Mouse (Mus musculus) forebrain, postnatal 0 days (tissue): ENCODE data around the gene Nxph4. TPM values are rescaled to one million over a fixed set of nuclear protein-coding genes. Genes with fewer than 3 reads are reported as not detected.

ENCODE experiments used
- ATAC-seq: fragments of 200-750 bp; cut with Nextera tagmentation; 2 replicates; pipeline ENCODE4 v1.8.0; 2017; ENCODE audit warnings: mild to moderate bottlenecking, moderate library complexity
- DNase-seq: peaks from one replicate; pipeline ENCODE4 v3.0.0-alpha.2; 2015
- H3K27ac ChIP-seq: fragments of 300-500 bp; sonication (generic); 2 replicates; pipeline ENCODE4 v1.5.1; 2014; ENCODE audit warnings: low read depth, mild to moderate bottlenecking, antibody characterized with exemption, low read length, moderate library complexity, mixed read lengths
- H3K27me3 ChIP-seq: fragments of 300-500 bp; sonication (generic); 2 replicates; pipeline ENCODE4 v1.6.1; 2014; ENCODE audit warnings: mild to moderate bottlenecking, low read length, mixed read lengths; ENCODE audit not compliant: insufficient read depth
- H3K36me3 ChIP-seq: fragments of 300-500 bp; sonication (generic); 2 replicates; pipeline ENCODE4 v1.6.1; 2014; ENCODE audit warnings: mild to moderate bottlenecking, moderate library complexity; ENCODE audit not compliant: insufficient read depth
- H3K4me1 ChIP-seq: fragments of 300-500 bp; sonication (generic); 2 replicates; pipeline ENCODE4 v1.6.1; 2014; ENCODE audit warnings: antibody characterized with exemption; ENCODE audit not compliant: insufficient read depth
- H3K4me2 ChIP-seq: fragments of 300-500 bp; sonication (generic); 2 replicates; pipeline ENCODE4 v1.6.1; 2014; ENCODE audit warnings: low read depth, mild to moderate bottlenecking, moderate library complexity
- H3K4me3 ChIP-seq: fragments of 300-500 bp; sonication (generic); 2 replicates; pipeline ENCODE4 v1.5.1; 2014; ENCODE audit warnings: low read depth, low read length, mixed read lengths
- H3K9ac ChIP-seq: fragments of 300-500 bp; sonication (generic); 2 replicates; pipeline ENCODE4 v1.6.1; 2014; ENCODE audit warnings: mild to moderate bottlenecking
- H3K9me3 ChIP-seq: fragments of 300-500 bp; sonication (generic); 2 replicates; pipeline ENCODE4 v1.6.1; 2016; ENCODE audit warnings: low read length
- CTCF ChIP-seq: sonication (generic); IDR thresholded peaks from 2 replicates; pipeline ENCODE4 v1.5.1; 2016; ENCODE audit warnings: antibody characterized with exemption, control low read depth, low read depth
- WGBS: fragments of 180-500 bp; shearing (Covaris S2); extraction: QIAGEN DNeasy Blood & Tissue Kit; methylation state at CpG from one replicate; pipeline ENCODE4 v1.1.7; 2014; 5-methylcytosine and 5-hydroxymethylcytosine counted together
- polyA plus RNA-seq: library from polyadenylated mRNA; unstranded; fragments of >200 nt; fragmentation: Nextera tagmentation; extraction: Ambion mirVana; gene quantifications from 2 replicates; pipeline ENCODE4 v1.2.1, GENCODE M21; 2015
- total RNA-seq: library from RNA; depleted of rRNA; stranded (reverse); fragments of >200 nt; gene quantifications from 2 replicates; pipeline ENCODE4 v1.2.3, GENCODE M21; 2014

Nxph4 gene
- total and polyA plus RNA-seq, 2 experiments from 2014 or later = 2.1 to 22.6 TPM

- H3K4me2 ChIP-seq = no peak overlapping the region
- ATAC-seq (no peak), DNase-seq (no peak)
- TF ChIP-seq CTCF = no peak
- H3K4me3 ChIP-seq = no peak overlapping the region
- H3K36me3 ChIP-seq = peaks cover 88% of the 10 kb centered on the region
- H3K27ac ChIP-seq = no peak overlapping the region
- no peaks in the 10 kb centered on the region for H3K27me3 ChIP-seq
- H3K9me3 ChIP-seq = no peaks in the 10 kb centered on the region
- H3K9ac ChIP-seq = no peak overlapping the region
- no peaks in the 10 kb centered on the region for H3K4me1 ChIP-seq
- WGBS = 98% methylated on average over 5 of the region's 5 CpGs
Measured at GRCm38 (mm10) chr10:127572281-127572680, 37.9 kb upstream of the Nxph4 start.

DNA sequence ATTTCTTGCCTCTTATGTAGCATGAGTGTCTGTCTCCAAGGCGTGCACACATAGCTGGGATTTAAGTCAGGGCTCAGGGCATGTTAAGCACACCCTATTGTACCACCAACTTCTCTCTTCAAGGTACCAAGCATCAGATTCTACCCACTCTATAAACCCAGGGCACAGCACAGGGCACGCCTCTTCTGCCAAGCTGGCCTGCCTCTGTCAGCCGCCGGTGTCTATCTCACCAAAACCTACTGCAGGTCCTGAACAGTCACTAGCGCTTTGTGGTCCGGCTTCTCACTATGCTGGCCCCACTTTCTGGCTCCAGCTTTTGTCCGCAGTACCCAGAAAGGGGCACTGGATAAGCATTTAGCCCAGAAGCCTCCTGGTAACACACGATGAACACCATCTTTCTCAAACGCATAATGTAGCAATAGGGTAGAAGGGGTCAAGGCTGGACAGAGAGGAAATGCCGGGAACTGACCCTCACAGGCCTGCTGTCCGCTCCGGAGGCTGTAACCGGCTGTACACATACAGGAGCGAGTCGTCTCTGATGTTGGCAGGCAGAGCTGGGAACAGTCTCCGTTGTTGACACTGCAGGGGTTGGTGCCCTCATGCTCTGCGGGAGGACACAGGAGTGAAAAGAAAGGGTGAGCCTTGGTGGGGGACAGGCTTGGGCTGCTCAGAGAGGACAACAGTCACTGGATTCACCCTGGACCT lies 36.7 kb upstream of the Nxph4 start:
- Histone ChIP-seq H3K27ac (no peak overlapping the region), H3K4me1 (no peaks in the 10 kb centered on the region), H3K27me3 (no peaks in the 10 kb centered on the region), H3K4me3 (no peak overlapping the region), H3K36me3 (peaks cover 88% of the 10 kb centered on the region), H3K4me2 (no peak overlapping the region), H3K9me3 (no peaks in the 10 kb centered on the region), H3K9ac (no peak overlapping the region)
- no peak for TF ChIP-seq CTCF
- DNase-seq (no peak), ATAC-seq (no peak)
- 92% methylated on average over 17 of the region's 17 CpGs for WGBS

- 84% methylated on average over 6 of the region's 6 CpGs for WGBS
- ATAC-seq = no peak
Measured at GRCm38 (mm10) chr10:127570384-127570783, 36.0 kb upstream of the Nxph4 start.

GRCm38 (mm10) chr10:127569450-127569849 lies 35.1 kb upstream of the Nxph4 start:
- Histone ChIP-seq H3K27ac (no peak overlapping the region), H3K36me3 (peaks cover 78% of the 10 kb centered on the region), H3K9ac (no peak overlapping the region), H3K4me1 (no peaks in the 10 kb centered on the region), H3K27me3 (no peaks in the 10 kb centered on the region), H3K9me3 (no peaks in the 10 kb centered on the region), H3K4me3 (no peak overlapping the region), H3K4me2 (no peak overlapping the region)
- 35% methylated on average over 3 of the region's 3 CpGs for WGBS
- TF ChIP-seq CTCF = peak; percentile 87
- ATAC-seq (peak; percentile 74), DNase-seq (peak; percentile 88)

More at GRCm38 (mm10) chr10:127570384-127570783, 36.0 kb upstream of the Nxph4 start:
- no peak overlapping the region for H3K4me3 ChIP-seq
- no peak overlapping the region for H3K9ac ChIP-seq
- peaks cover 85% of the 10 kb centered on the region for H3K36me3 ChIP-seq
- H3K4me2 ChIP-seq = no peak overlapping the region
- H3K27me3 ChIP-seq = no peaks in the 10 kb centered on the region
- H3K27ac ChIP-seq = no peak overlapping the region
- H3K4me1 ChIP-seq = no peaks in the 10 kb centered on the region
- no peak for DNase-seq
- TF ChIP-seq CTCF = no peak
- no peaks in the 10 kb centered on the region for H3K9me3 ChIP-seq

DNA sequence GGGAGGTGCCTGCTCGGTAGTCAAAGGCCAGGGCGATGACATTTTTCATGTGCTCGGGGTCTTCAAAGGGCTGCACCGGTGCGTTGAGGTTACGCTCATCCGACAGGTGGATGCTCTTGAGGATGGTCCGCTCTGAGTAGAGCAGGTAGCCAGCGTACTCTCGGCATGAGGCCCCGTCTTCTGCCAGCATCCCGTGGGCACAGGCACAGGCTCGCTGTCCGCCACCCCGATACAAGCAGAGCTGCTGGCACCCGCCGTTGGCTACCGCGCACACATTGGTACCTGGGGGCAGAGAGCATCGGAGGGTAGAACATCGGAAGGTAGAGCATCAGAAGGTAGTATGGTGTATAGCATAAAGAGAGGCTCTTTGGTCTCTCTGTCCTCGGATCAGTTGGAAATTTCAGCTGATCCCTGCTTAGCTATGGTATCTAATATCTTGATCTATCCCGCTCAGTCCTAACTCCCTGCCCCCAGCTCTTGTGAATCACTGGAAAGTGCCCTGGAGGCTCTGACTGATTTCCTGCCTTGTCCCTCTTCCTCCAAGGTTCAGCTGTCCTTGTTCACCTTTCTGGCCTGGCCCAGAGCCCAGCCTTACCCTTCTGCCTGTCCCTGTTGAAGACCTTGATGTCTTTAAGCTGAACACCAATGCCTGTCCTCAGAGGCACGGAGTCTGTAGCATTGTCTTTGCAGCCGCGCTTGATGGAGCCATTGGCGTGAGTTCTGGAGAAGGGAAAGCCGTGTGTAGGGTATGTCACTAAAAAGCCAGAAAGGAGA lies 32.4 kb upstream of the Nxph4 start:
- 96% methylated on average over 28 of the region's 28 CpGs for WGBS
- Histone ChIP-seq H3K9ac (no peak overlapping the region), H3K27me3 (no peaks in the 10 kb centered on the region), H3K4me3 (no peak overlapping the region), H3K36me3 (peaks cover 78% of the 10 kb centered on the region), H3K4me1 (no peaks in the 10 kb centered on the region), H3K27ac (no peak overlapping the region), H3K4me2 (no peak overlapping the region), H3K9me3 (no peaks in the 10 kb centered on the region)
- TF ChIP-seq CTCF = no peak
- DNase-seq (no peak), ATAC-seq (no peak)

DNA sequence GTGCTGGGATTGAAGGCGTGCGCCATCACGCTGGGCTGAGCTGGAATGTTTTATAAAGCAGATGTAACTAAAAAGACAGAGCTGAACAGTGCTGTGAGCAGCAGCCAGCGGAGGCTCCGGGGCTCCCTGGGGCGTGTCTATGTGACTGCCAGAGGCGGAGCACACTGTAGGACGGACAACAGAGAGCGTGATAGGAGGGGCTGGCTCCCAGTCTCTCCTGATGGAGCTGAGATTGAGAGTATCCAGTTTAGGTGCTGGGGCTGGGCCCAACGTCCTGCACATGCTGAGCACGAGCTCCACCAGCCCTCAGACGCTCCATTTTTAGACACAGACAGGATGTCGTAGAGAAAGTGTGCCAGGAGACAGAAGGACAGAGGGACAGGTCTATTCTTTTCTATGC lies 29.9 kb upstream of the Nxph4 start:
- H3K36me3 ChIP-seq = peaks cover 85% of the 10 kb centered on the region
- DNase-seq (no peak), ATAC-seq (peak; percentile 30; the same call in 1 of the 2 replicates)
- H3K27ac ChIP-seq = no peak overlapping the region
- H3K9me3 ChIP-seq = no peaks in the 10 kb centered on the region
- no peak overlapping the region for H3K9ac ChIP-seq
- no peak overlapping the region for H3K4me2 ChIP-seq
- H3K27me3 ChIP-seq = no peaks in the 10 kb centered on the region
- no peak overlapping the region for H3K4me3 ChIP-seq
- no peak for TF ChIP-seq CTCF
- H3K4me1 ChIP-seq = no peaks in the 10 kb centered on the region
- WGBS = 56% methylated on average over 13 of the region's 13 CpGs

DNA sequence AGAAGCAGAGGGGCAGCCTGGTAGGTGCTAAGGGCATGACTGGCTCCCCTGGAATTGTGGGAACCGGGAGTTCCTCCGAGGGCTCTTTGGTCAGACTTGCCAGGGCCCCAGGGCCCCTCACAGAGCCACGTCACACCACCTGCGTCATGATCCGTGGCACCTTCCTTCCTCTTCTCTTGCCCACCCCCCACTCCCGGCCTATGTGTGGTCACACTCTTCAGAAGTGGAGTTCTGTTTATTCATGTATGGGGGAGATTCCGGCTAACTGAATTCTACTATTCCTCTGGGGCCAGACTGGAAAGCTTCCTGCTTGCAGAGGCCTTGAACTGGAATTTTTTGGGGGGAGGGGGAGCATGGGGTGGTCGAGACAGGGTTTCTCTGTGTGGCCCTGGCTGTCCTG lies 29.5 kb upstream of the Nxph4 start:
- ATAC-seq (no peak), DNase-seq (no peak)
- peaks cover 85% of the 10 kb centered on the region for H3K36me3 ChIP-seq
- H3K9me3 ChIP-seq = no peaks in the 10 kb centered on the region
- no peak for TF ChIP-seq CTCF
- no peaks in the 10 kb centered on the region for H3K27me3 ChIP-seq
- no peaks in the 10 kb centered on the region for H3K4me1 ChIP-seq
- WGBS = 82% methylated on average over 8 of the region's 8 CpGs
- no peak overlapping the region for H3K9ac ChIP-seq
- H3K4me2 ChIP-seq = no peak overlapping the region
- H3K27ac ChIP-seq = no peak overlapping the region
- H3K4me3 ChIP-seq = no peak overlapping the region
